ENCODE assay signal across 12 mouse cellular contexts in genomic region chr7:31145596-31146160, GRCm38 (mm10). TPM values are rescaled to one million over a fixed set of nuclear protein-coding genes. Genes with fewer than 3 reads are reported as not detected.
DNase-seq lines count a peak whose midpoint lies in the region; ATAC-seq and TF ChIP-seq lines count a peak whose summit lies in the region.
"Had no signal": no experiment of that assay in that cellular context is flagged by ENCODE, and none has a peak within 500 bp of the region (broad histone marks: within the 10 kb centered on the region; RNA-seq: fewer than 3 reads in every experiment).

No protein-coding gene starts in this region.

- H3K9me3 ChIP-seq in lung, embryonic 14.5 days (ENCODE audit: low read depth, low read length): no peaks in the 10 kb centered on the region
- no peaks in the 10 kb centered on the region for H3K9me3 ChIP-seq in intestine, embryonic 16.5 days (ENCODE audit: control insufficient read depth, low read length)
- H3K9me3 ChIP-seq in liver, embryonic 16.5 days (replicated peaks; ENCODE audit: control insufficient read depth, low read length): no peaks in the 10 kb centered on the region
- H3K9me3 ChIP-seq in stomach, embryonic 15.5 days: no peaks in the 10 kb centered on the region

- DNase-seq in lung, embryonic 14.5 days: peak; percentile 49
- no peak for DNase-seq in lung, postnatal 14 days
- DNase-seq in ovary, postnatal 36 days (ENCODE audit: low spot score): no peak
- no peak for DNase-seq in left cerebral cortex, adult 18-20 months (ENCODE audit: low spot score in 2 of 2)
- DNase-seq: adrenal gland, postnatal 25 days; heart, adult 18-20 months had no signal

- WGBS in lung, embryonic 14.5 days: 12% methylated on average over 12 of the region's 12 CpGs
- 24% methylated on average over 12 of the region's 12 CpGs for WGBS in intestine, embryonic 16.5 days
- 59% methylated on average over 12 of the region's 12 CpGs for WGBS in liver, embryonic 16.5 days (ENCODE audit: insufficient replicate concordance)
- WGBS in stomach, embryonic 15.5 days: 24% methylated on average over 12 of the region's 12 CpGs

- TF ChIP-seq CTCF in lung, embryonic 14.5 days (IDR thresholded peaks at IDR 0.05; ENCODE audit: low read depth): no peak

- H3K36me3 ChIP-seq in lung, embryonic 14.5 days (ENCODE audit: insufficient read depth): peaks cover 50% of the 10 kb centered on the region
- H3K36me3 ChIP-seq in intestine, embryonic 16.5 days (ENCODE audit: control insufficient read depth, insufficient read depth, low read length): peaks cover 16% of the 10 kb centered on the region
- peaks cover 14% of the 10 kb centered on the region for H3K36me3 ChIP-seq in liver, embryonic 16.5 days (ENCODE audit: control insufficient read depth, insufficient read depth)
- peaks cover 29% of the 10 kb centered on the region for H3K36me3 ChIP-seq in stomach, embryonic 15.5 days

- H3K4me2 ChIP-seq in lung, embryonic 14.5 days: no peak overlapping the region; the same call in 1 of the 2 replicates
- no peak overlapping the region for H3K4me2 ChIP-seq in intestine, embryonic 16.5 days (ENCODE audit: low read depth, low read length)
- no peak overlapping the region for H3K4me2 ChIP-seq in liver, embryonic 16.5 days (ENCODE audit: low read depth, low read length)
- 0 out of 2 replicates have a peak overlapping the region, but pooled peaks have one; percentile 8 for H3K4me2 ChIP-seq in stomach, embryonic 15.5 days
- H3K4me2 ChIP-seq: hindbrain, embryonic 14.5 days had no signal

- no peak overlapping the region for H3K4me3 ChIP-seq in lung, embryonic 14.5 days (ENCODE audit: low read depth, low read length)
- H3K4me3 ChIP-seq in intestine, embryonic 16.5 days (ENCODE audit: low read length): no peak overlapping the region
- H3K4me3 ChIP-seq in liver, embryonic 16.5 days (ENCODE audit: low read depth, low read length): no peak overlapping the region
- H3K4me3 ChIP-seq in stomach, embryonic 15.5 days (replicated peaks): no peak overlapping the region

- H3K4me1 ChIP-seq in lung, embryonic 14.5 days (ENCODE audit: insufficient read depth): peaks cover 32% of the 10 kb centered on the region
- H3K4me1 ChIP-seq in intestine, embryonic 16.5 days (ENCODE audit: control insufficient read depth, insufficient read depth, low read length): peaks cover 28% of the 10 kb centered on the region
- H3K4me1 ChIP-seq in liver, embryonic 16.5 days (ENCODE audit: control insufficient read depth, low read depth, low read length): peaks cover 29% of the 10 kb centered on the region
- peaks cover 41% of the 10 kb centered on the region for H3K4me1 ChIP-seq in stomach, embryonic 15.5 days

- H3K27me3 ChIP-seq in lung, embryonic 14.5 days (ENCODE audit: insufficient read depth, low read length): no peaks in the 10 kb centered on the region
- no peaks in the 10 kb centered on the region for H3K27me3 ChIP-seq in intestine, embryonic 16.5 days (replicated peaks; ENCODE audit: control insufficient read depth, insufficient read depth, low read length)
- no peaks in the 10 kb centered on the region for H3K27me3 ChIP-seq in liver, embryonic 16.5 days (ENCODE audit: control insufficient read depth, insufficient read depth, low read depth, low read length)
- no peaks in the 10 kb centered on the region for H3K27me3 ChIP-seq in stomach, embryonic 15.5 days (replicated peaks)

- peak overlapping the region; percentile 42; the same call in 1 of the 2 replicates for H3K27ac ChIP-seq in lung, embryonic 14.5 days (ENCODE audit: low read depth)
- H3K27ac ChIP-seq in intestine, embryonic 16.5 days (ENCODE audit: low read length): no peak overlapping the region
- H3K27ac ChIP-seq in liver, embryonic 16.5 days (ENCODE audit: low read length): no peak overlapping the region
- peak overlapping the region; percentile 21; the same call in 1 of the 2 replicates for H3K27ac ChIP-seq in stomach, embryonic 15.5 days
- H3K27ac ChIP-seq: hindbrain, embryonic 14.5 days had no signal

- no peak overlapping the region for H3K9ac ChIP-seq in lung, embryonic 14.5 days
- H3K9ac ChIP-seq in intestine, embryonic 16.5 days (ENCODE audit: low read depth, low read length): no peak overlapping the region
- H3K9ac ChIP-seq in liver, embryonic 16.5 days (ENCODE audit: low read depth, low read length): no peak overlapping the region
- no peak overlapping the region for H3K9ac ChIP-seq in stomach, embryonic 15.5 days
- H3K9ac ChIP-seq: hindbrain, embryonic 14.5 days had no signal

- ATAC-seq in lung, embryonic 14.5 days (ENCODE audit: insufficient read depth): no peak
- peak; percentile 89 for ATAC-seq in intestine, embryonic 16.5 days
- ATAC-seq in liver, embryonic 16.5 days (ENCODE audit: low read depth): peak; percentile 14; the same call in 1 of the 2 replicates
- ATAC-seq in stomach, embryonic 15.5 days (ENCODE audit: insufficient read depth, low FRiP score, low read depth): peak; percentile 28
- ATAC-seq: midbrain, embryonic 16.5 days had no signal

RNA-seq across cellular contexts. Expression of gene Gramd1a, which starts 10.0 kb away (rescaled TPM):
- 56.7 and 67.2 TPM in 2 replicates for polyA plus RNA-seq in lung, embryonic 14.5 days (2014; fragmentation: Nextera tagmentation; extraction: Ambion mirVana)
- polyA plus RNA-seq in intestine, embryonic 16.5 days (2015; fragmentation: Nextera tagmentation; extraction: Ambion mirVana): 38.5 and 39.7 TPM in 2 replicates
- polyA plus RNA-seq in liver, embryonic 16.5 days (2015; fragmentation: Nextera tagmentation; extraction: Ambion mirVana): 10.2 and 11.6 TPM in 2 replicates
- polyA plus RNA-seq in stomach, embryonic 15.5 days (2015; fragmentation: Nextera tagmentation; extraction: Ambion mirVana): 52.6 and 54.6 TPM in 2 replicates
- 100 to 1,000 TPM; 105 to 106 TPM for total RNA-seq in left cerebral cortex, adult 18-20 months (2021)

RNA-seq across cellular contexts. Expression of gene Scn1b, which starts 18.9 kb away (rescaled TPM):
- polyA plus RNA-seq in lung, embryonic 14.5 days (2014; fragmentation: Nextera tagmentation; extraction: Ambion mirVana): 0.93 and 1.3 TPM in 2 replicates
- 0.16 and 1.0 TPM in 2 replicates for polyA plus RNA-seq in intestine, embryonic 16.5 days (2015; fragmentation: Nextera tagmentation; extraction: Ambion mirVana)
- polyA plus RNA-seq in liver, embryonic 16.5 days (2015; fragmentation: Nextera tagmentation; extraction: Ambion mirVana): 0.75 and 0.76 TPM in 2 replicates
- 2.1 and 2.9 TPM in 2 replicates for polyA plus RNA-seq in stomach, embryonic 15.5 days (2015; fragmentation: Nextera tagmentation; extraction: Ambion mirVana)
- 100 to 1,000 TPM; 805 to 862 TPM for total RNA-seq in left cerebral cortex, adult 18-20 months (2021)
- total RNA-seq: G1E had no signal
- polyA plus RNA-seq: G1E had no signal

RNA-seq across cellular contexts. Expression of gene Hpn, which starts 30.6 kb away (rescaled TPM):
- 9.9 and 10.8 TPM in 2 replicates for polyA plus RNA-seq in lung, embryonic 14.5 days (2014; fragmentation: Nextera tagmentation; extraction: Ambion mirVana)
- 66.4 and 73.6 TPM in 2 replicates for polyA plus RNA-seq in intestine, embryonic 16.5 days (2015; fragmentation: Nextera tagmentation; extraction: Ambion mirVana)
- polyA plus RNA-seq in liver, embryonic 16.5 days (2015; fragmentation: Nextera tagmentation; extraction: Ambion mirVana): 129 and 145 TPM in 2 replicates
- 35.3 and 36.9 TPM in 2 replicates for polyA plus RNA-seq in stomach, embryonic 15.5 days (2015; fragmentation: Nextera tagmentation; extraction: Ambion mirVana)
- total RNA-seq in left cerebral cortex, adult 18-20 months (2021): 1 to 10 TPM; 4.6 to 4.8 TPM
- polyA plus RNA-seq: G1E had no signal

Comparison
In these comparisons a context has a peak if more than half of its experiments do, and no peak if none do; other contexts are left out.
1. H3K27ac ChIP-seq: peak in lung, embryonic 14.5 days (single experiment) and stomach, embryonic 15.5 days (single experiment); none in intestine, embryonic 16.5 days (single experiment) and liver, embryonic 16.5 days (single experiment).